Mouse (Mus musculus): Measurements from ENCODE around the gene Mier3. TPM values are rescaled to one million over a fixed set of nuclear protein-coding genes. Genes with fewer than 3 reads are reported as not detected.

Mier3 gene
- total RNA-seq, 1 experiment from 2014 or later, result 49.4 TPM

DNA sequence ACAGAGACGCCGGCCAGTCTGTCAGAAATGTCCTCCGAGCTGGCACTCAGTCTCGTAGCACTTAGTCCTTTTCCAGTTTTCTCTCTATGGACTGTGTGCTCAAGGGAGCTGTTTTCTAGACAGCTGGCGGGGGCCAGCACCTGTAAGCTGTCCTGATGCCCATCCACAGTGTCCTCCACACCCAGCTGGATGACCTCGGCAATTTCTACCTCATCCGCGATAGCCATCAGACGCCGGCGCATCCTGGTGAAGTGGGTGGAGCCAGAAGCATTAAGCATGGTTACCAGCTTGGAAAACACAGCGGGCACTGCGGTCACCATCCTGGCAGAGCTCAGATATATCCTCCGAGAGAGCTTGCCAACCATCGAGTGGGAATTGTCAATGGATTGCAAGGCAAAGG lies 75.2 kb downstream of the Mier3 start:
- no peak for ATAC-seq (replicated peaks; ENCODE audit: insufficient number of reproducible peaks, low FRiP score, low TSS enrichment, poor library complexity, severe bottlenecking)

DNA sequence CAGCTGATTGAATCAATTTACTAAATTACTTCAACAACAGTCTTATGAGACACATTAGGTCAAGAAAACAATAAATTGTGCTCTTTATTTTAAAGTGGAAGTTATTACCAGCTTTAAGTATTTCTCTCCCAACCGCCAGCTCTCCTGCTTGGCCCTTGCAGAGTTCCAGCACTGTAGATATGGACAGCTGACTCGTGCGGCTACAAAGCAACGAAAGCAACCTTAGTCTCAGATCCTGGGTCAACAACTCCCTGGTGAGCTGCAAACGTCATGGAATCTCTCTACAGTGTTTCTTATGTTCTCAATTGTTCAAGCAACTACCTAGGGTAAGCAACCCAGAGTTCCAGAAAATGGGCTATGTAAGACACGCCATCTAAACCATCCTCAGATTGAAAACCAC lies 76.2 kb downstream of the Mier3 start:
- ATAC-seq (replicated peaks; ENCODE audit: insufficient number of reproducible peaks, low FRiP score, low TSS enrichment, poor library complexity, severe bottlenecking), result no peak

DNA sequence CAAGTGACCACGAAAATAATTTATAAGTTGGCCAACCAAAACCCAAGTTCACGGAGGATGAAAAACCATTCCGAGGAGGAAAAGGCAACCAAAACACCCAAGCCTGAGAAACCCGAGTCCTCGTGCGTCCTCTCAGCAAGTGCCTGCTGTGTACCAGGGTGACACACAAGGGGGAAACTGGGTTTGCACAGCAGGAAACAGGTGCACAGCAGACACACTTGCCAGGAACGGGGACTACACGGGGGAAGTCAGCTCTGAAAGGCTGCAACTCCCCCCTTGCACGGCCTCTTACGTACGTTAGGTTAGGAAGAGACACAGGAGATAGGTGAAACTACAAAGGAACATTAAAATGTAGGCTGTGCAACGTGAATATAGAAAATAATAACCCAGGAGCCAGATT lies 81.7 kb downstream of the Mier3 start:
- ATAC-seq (replicated peaks; ENCODE audit: insufficient number of reproducible peaks, low FRiP score, low TSS enrichment, poor library complexity, severe bottlenecking), result no peak

Other genes starting within 250 kb of the Mier3 start
- gene Gpbp1, start 190.9 kb upstream of the Mier3 start, total RNA-seq (2017), result 221 to 257 TPM (median 240 TPM) in 3 replicates
- gene Gm49496, start 131.0 kb upstream of the Mier3 start, total RNA-seq (2017), result not detected in 3 replicates
- gene Gm10198, start 88.2 kb upstream of the Mier3 start, total RNA-seq (2017), result not detected in 3 replicates
- gene Map3k1, start 128.0 kb downstream of the Mier3 start, total RNA-seq (2017), result 89.3 to 167 TPM (median 89.4 TPM) in 3 replicates